Mouse (Mus musculus): Measurements from ENCODE around the gene Caskin1.

DNA sequence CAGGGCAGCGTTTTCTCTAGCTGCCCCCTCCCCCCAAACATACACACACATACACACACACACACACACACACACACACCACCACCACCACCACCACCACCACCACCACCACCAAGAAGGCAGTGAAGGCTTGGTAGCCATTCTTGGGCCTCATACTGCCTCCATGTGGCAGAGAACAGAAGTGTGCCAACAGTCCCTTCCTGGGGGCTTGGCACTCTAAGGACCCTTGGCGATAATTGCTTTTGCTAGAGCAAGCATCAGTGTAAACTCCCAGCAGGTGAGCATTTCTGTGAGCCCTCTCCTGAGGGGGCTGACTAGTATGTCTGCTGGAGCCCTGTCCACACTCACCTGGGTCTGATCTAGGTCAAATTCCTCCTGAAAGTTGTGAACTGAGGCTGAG, 47.3 kb upstream of the Caskin1 start:
- TF ChIP-seq POLR2A (IDR thresholded peaks at IDR 0.05; ENCODE audit: low read depth, low read length): no peak
- 0 out of 2 replicates have a peak, but pooled peaks have one; percentile 11 for TF ChIP-seq CTCF (IDR thresholded peaks at IDR 0.05; ENCODE audit: borderline replicate concordance, insufficient read depth, low read length)

Data from embryonic fibroblast, embryonic 13.5 days (primary cell).